Mouse (Mus musculus) E14TG2a.4 (cell line): ENCODE results near the gene AC131692.1.

Experiments used
- CTCF ChIP-seq: conservative IDR thresholded peaks from 2 replicates; pipeline ENCODE4 v1.5.1; 2014; ENCODE audit warnings: low read length
- NANOG ChIP-seq: IDR thresholded peaks from 2 replicates; pipeline ENCODE4 v1.6.1; 2014; ENCODE audit warnings: borderline replicate concordance, low read length, mixed read lengths

DNA sequence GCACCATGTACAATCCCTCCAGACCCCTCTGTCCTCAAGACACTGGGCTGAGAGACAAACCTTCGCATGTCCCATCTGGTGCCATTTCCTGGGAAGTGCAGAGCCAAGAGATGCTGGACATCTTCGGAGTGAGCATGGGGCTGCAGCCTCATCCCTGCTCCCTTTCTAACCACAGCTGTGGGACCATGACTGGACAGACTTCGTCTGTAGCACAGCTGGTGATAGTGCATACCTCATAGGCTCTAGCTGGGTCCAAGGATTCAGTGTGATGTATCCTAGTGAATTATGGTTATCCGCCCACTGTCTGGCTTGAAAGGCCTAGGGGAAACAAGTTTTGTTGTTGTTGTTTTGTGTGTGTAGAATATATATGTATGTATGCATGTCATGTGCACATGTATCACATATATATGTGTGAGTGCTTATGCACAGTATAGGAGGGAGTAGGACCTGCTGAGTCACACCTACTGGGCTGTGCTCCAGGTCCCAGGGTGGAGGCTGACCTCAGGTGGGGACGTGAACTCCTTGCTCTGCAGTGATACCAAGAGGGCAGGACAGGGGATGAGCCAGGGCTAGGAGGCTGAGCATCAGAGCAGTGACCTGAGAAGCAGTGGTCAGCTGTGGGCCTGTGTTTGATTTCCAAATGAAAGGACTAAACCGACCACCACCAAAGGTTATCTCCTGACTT lies 8.1 kb downstream of the AC131692.1 start:
- TF ChIP-seq CTCF (no peak), NANOG (no peak)
